Mouse (Mus musculus): Measurements from ENCODE around the gene Syne2.

DNA sequence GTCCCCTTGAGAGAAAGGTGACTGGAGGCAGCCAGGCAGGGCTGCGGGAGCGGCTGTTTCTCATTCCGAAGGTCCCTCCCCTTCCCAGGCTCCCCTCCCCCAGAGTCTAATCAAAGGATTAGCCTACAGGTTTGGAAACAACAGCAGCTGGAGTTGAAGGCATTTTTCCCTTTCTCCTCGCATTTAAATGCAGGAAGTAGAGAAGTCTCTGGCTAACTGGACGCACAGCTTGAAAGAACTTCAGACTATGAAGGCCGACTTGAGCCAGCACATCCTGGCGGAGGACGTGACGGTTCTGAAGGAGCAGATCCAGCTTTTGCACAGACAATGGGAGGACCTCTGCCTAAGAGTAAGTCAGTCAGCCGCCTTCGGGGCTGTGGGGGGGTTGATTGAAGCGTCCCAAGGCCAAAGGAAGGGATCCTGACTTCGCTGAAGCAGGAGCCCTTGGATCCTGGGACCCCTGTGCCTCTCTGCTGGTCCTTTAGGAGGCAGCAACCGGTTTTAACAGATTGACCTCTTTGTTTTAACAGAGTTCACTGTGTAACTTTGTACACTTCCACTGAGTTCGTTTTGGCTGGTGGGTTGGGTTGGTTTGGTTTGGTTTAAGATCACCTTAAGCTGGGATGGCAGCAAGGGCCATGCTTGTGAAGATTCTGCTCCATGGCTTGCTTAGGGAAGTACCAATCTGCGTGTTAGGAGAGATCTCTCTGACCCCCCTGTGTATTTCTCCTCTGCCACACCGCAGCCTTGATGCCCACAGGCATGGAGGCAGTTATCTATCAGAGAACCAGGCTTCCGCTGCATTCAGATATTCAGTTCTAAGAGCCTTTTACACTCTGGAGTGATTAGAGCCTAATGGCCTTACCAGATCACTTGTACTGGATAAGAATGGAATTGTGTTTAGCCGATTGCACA lies 254.3 kb downstream of the Syne2 start:
- TF ChIP-seq POLR2A (IDR thresholded peaks at IDR 0.05; ENCODE audit: borderline replicate concordance, low read depth, low read length) = no peak
- TF ChIP-seq CTCF (IDR thresholded peaks at IDR 0.05; ENCODE audit: low read depth, low read length) = no peak
